Mouse (Mus musculus) fat pad, adult 2 months (tissue): ENCODE measurements around the gene Gemin8.

Source experiments
- DNase-seq: peaks from one replicate; pipeline ENCODE4 v3.0.0-alpha.2; 2011; ENCODE audit warnings: low read depth, low spot score; ENCODE audit errors: extremely low read depth

Gene Gemin8

DNA sequence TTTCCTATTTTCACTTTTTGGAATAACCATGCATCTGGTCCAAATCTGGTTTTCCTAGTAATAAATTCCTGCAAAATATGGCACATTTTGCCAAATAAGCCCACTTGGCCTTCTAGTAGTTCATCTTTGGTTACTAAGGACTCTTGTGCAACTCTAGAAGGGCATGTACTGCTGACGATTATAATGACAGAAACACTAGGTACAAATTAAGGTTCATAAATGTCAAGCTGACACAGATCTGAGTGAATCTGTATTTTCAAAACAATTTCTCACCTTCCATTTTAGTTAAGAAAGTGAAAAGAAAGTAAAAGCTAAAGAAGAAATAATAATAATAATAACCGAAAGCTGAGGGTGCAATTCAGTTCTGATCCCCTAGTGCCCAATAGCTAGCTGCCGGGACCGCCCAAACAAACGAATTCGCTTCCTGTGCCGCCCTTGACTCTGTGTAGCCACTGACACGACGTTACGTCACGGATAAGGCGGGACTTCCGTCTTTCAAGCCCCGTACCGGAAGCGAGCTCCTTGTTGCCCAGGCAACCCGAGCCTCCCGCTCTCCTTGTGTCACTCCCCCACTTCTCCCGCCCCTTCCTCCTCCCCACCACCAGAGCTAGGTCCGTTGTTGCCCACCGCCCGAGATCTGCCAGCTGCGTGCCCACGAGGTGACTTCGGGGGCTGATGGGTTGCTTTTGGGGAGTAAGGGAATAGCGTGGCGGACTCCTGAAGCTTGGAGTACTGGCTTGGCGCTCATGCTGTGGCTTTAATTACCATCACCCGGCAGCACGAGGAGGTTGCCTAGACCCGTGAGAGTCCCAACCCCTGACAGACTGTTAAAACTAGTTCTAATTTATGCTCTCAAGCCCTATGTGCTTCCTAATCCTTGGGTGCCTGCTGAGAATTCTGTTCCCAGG lies at the start of gene Gemin8:
Gene Gemin8 (plus strand): TSS at position 563 of the 908 bp plus-strand sequence.
- DNase-seq = peak; percentile 36

DNA sequence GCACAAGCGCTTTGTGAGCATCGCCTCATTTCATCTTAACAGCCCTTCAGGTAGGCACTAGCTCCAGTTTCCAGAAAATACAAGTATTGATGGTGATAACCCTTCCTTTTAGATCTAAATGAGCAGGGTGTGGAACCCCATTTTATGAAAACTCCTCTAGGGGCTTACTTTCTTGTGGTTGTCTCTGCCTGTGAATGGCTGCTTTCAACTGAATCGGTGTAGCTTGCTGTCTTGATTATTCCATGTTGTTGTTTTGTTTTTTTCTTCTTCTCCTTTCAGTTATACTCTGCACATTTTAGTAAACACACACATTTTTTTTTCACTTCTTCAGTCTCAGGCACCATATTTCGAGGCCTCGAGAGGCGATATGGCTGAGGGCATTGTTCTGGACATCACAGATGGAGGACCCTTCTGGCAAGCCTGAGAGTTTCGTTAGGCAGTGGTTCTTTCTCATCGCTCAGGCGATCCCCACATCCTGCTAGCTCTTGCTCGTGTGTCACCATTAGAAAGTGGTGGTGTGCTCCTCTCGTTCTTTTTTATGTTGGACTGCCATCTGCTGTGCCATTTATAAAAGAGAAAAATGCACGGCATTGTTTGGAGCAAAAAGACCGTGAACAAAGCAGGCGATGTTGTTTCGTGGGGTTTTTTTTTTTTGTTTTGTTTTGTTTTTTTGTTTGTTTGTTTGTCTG lies 23.0 kb upstream of the Gemin8 start:
- DNase-seq = no peak

DNA sequence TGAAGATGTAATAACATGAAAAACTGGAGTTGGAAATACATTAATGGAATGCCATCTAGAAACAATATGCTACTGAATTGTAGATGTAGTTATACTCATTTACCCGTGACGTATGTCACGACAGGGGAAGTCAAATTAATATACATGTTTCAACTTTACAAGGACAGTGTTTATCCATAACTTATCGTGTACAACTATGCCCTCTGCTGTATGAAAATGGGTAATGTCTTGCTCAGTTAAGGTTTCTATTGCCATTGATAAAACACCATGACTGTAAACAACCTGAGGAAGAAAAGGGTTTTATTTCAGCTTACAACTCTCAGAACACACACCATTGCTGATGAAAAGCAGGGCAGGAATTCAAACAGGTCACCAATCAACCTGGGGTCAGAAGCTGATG lies 7.5 kb upstream of the Gemin8 start:
- no peak for DNase-seq

DNA sequence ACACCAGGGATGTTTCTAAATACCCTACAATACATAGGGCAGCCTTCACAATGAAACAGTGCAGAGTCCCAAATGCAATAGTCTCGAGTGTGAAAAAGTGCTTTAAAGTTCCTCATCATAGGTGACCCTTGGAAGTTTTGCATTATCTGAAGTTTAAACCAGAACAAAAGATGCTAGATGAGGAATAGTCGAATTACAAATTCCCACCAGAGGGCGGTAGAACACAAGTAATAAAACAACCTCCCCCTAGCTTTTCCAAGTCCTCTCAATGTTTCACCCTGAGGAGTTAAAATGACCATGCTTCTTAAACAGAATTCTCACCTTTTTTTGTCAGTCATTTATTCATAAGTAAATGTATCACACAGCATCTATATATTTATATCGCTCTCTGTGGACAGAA lies 2.9 kb upstream of the Gemin8 start:
- DNase-seq = no peak

DNA sequence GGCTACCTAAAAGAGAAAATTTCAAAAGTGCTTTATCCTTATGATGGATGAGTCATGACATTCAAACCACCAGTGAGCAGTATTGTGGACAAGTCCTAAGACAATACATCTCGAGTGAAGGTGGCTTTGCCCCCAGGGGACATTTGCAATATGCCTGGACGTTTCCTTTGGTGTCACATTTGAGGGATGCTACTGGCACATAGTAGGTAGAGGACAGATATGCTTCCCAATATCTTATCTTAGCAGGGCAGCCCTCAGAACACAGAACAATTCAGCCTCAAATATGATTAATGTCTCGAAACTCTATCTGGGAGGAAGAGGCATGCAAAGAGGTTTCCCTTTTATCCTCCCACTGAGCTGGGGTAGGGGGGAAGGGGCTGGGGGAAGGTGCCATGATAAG lies 2.3 kb upstream of the Gemin8 start:
- DNase-seq = no peak

DNA sequence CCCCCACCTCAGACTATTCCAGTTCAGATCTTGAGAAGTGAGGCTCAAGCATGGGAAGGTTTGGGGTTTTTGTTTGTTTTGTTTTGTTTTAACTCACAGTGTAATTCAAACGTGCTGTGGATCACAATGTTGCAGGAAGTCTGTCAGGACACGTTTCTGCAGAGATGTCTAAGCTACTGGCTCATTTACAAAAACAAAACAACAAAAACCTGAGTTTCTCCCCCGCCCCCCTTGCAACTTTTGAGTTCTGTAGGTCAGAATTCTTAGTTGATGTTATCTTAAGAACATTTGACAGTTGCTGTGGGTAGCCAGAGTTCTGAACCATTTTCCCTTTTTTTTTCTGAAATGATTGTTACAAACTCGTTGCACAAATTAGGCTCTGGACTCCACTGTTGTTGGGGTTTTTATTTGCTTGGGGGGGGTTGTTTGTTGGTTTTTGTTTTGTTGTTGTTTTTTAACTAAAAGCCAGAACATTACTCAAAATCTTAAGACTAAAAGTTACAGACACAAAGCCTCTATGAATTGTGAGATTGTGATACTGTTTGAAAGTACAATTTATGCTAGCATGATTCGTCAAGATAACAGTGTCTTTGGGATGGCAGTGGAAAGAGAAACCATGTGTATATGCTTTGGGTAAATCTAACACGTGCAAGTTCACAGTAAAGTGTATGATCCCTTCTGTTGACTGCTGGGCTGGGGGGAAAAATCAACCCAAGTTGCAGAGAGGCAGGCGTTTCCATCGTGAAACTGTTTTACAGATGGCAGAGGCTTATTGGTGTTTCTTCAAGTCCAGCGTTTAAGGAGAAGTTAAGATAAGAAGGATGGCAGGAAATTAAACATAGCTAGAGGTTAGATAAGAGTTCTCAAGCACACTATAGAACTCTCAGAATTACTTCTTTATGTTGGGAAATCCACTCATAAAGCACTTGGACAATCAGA lies 815 bp downstream of the Gemin8 start:
- no peak for DNase-seq

DNA sequence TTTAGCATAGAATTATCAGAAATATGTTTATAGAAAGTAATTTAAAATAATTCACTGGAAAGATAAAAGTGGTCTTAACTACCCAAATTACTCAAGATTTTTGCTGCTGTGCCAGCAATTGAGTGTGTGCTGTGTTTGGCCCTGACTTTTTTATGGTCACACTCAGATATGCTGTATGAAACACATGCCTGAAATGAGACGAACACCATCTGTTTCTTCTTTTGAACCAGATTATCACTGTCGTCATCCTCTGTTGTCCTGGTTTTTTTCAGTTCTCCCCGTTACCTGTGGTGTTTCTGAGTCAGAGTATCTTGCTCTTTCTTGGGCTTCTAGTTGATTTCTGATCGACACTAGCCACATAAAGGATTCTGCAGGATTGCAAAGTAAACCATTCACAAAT lies 1.8 kb downstream of the Gemin8 start:
- no peak for DNase-seq

DNA sequence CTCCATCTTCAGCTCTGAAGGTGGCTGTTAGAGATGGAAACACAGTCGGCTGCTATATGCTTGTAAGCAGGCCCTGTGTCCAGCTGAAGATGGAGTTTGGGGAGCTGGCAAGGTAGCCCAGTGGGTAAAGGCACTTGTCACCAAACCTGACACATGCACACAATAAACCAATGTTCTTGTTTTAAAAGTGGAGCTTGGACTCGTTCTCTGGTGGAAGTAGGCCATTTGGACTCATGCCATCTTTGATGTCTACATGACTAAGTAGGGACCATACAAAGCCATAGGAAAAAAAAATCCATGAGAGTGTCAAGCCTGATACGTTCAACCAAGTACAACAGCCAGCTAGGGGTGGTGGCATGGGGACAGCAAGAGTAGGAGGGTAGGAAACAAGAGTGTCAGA lies 2.4 kb downstream of the Gemin8 start:
- DNase-seq = no peak

DNA sequence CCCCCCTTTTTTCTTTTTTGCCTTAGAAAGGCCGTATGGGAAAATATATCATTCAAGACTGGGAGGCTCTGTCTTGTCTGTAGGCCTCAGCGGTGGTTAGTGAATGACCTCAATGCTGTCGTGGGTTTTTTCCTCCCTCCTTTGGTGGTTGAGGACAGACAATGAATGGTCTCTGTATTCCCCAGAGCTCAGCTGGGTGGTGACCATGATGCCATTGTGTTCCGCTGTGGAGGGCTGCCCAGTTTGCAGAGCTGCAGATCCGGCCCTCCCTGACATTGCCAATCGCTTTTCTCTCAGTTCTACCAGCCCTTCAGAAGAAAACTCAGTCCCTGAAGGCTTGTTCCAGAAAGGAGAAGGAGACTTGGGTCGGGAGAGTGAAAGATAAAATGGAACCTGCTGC lies 3.5 kb downstream of the Gemin8 start:
- DNase-seq = no peak

DNA sequence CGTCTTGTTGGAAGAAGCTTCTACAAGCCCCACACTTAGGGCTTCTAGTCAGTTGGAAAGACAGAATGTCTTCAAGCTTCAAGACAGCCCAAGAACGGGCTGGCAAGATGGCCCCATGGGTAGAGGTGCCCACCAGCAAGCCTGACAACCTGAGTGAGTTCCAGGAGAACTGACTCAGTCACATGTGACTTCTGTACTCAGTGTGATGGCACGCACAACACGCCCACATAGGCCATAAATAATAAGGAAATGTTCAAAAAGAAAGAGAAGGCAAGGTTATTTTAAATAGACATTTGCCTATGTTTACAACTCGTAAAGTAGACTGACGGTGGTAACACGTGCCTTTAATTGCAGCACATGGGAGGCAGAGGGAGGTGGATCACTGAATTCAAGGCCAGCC lies 7.7 kb downstream of the Gemin8 start:
- DNase-seq = no peak

DNA sequence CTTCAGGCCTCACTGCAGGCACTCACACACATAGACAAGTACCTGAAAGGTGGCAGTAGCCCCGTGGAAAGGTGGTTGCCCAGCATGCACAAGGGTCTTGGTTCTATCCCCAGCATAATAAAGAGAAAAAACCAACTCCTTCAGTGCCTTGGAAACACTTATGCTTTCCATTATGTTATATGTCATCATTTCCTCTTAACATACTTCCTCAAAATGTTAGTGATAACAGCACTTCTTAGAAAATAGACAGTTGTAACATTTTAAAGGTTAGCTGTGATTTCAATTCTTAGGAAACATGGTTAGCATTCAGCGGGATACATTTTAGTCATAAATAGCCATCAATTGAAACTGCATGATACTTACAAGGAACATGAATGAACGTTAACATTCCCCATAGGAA lies 12.8 kb downstream of the Gemin8 start:
- no peak for DNase-seq

DNA sequence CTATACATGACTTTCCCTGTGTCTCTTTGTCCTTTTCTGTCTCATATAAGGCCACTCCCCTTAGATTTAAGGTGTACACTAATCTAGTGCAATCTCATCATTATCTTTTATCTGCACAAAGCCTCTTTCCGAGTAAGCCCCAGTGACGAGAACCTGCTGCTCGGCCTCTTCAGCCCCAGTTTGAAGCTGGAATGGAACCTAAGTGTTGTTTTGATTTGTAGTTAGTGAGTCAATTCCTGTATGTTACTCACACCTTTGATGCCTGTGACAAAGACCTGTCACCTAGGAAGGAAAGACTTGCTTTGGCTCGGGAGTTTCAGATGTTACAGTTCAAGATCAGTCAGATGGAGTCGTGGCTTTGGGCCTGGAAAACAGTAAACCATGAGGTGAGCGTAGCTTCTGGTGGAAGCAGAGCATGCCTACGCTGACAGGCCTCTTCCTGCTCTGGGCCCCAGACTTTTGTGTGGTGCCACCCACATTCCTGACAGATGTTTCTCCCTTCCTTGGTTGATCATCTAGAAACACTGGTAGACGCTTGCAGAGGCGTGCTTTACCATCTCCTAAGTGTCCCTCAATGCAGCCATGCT lies 15.2 kb downstream of the Gemin8 start:
- DNase-seq = no peak

DNA sequence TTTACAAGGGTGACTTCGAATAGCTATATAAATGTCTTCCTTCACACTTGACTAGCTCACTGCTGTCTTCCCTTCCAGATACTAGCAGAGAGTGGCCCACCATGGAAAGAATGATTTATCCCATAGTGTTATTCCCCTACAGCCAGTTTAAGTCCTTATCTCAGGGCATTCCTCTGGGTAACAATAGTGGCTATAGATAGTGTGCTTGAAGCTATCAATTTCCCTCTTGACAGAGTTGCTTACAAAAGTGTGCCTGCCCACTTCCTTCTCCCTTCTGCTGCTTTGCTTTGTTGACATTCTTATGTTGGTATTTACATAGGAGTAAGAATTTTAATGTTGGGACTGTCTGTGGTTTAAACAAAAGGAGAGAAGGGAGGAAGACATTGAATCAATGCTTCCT lies 17.5 kb downstream of the Gemin8 start:
- DNase-seq = no peak

DNA sequence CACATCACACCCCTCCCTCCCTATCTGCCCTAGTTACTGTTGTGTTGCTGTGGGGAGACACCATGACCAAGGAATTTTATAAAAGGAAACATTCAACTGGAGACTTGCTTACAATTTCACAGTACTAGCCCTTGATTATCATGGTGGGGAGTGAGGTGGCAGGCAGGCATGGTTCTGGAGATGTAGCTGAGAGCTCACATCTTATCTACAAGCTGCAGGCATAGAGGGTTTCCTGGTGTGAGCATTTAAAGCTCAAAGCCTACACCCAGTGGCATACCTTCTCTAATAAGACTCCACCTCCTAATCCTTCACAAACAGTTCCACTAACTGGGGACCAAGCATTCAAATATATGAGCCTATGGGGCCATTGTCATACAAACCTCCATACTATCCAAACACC lies 26.1 kb downstream of the Gemin8 start:
- no peak for DNase-seq

DNA sequence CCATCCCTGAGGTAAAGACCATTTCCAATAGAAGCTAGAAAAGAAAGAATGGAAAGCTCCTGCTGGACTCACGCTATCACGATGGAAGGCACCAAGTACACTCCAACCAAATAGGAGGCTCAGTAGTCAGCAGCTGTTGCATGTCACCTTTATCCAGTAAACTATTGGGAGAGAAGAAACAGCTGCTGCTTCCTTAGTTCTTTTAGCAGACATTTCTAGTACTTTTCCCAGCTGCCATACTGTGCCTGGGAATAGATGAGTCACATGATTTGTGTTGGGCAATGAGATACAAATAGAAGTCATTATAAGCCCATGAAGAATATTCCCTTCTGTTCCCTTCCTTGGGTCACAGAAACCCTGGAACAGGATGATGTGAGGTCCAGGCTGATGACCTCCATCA lies 28.0 kb downstream of the Gemin8 start:
- no peak for DNase-seq

DNA sequence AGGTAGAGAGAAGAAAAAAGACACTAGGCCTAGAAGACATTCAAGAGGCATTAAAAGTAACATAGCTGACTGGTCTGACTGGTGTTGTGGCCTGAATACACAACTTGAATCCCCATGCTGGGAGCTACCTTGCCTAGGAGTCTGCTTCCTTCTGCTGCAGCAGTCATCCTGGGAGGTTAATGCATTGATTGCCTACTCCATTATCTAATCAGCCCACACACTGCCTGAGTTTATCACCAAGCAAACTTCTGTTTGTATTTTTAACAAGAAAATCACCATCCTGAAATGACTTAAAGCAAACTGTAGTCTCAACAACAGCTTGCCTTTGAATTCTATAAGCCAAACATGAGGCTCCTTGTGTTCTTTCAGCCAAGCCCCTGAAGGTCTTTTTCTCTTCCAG lies 29.6 kb downstream of the Gemin8 start:
- DNase-seq = no peak

DNA sequence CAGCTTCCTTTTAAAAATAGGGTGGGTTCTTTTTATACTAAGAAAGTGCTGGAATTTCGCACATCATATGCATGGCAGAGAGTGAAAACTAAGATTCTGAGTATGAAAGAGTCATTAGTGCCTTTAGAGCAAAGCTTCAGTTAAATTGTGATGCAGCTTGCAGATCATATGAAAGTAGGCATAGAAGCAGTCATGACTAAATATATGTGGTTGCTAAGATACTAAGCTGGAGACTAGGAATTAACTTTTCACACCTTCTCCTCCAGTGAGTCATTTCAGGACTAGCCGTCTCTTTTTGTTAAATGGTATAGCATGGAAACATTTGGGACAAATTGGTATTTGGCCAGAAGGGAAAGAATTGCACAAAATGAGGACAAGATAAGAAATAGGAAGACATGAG lies 44.3 kb downstream of the Gemin8 start:
- no peak for DNase-seq

DNA sequence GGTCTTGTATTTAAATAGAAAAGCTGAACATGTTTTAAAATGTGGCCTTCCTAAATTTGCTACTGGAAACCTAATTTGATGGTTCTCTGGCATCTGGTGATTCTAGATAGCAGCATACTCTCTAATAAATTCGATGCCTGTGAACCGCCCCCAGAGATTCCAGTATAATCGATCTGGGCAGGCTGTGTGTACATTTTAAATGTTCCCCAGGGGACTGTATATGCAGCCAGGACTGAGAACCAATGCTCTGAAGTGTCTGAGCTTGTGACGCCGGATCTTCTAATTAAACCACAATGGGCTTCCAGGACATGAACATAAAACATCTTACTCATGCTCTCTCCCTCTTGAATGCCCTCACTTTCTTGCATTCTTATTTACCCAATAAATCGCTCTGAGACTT lies 46.0 kb downstream of the Gemin8 start:
- DNase-seq = no peak

DNA sequence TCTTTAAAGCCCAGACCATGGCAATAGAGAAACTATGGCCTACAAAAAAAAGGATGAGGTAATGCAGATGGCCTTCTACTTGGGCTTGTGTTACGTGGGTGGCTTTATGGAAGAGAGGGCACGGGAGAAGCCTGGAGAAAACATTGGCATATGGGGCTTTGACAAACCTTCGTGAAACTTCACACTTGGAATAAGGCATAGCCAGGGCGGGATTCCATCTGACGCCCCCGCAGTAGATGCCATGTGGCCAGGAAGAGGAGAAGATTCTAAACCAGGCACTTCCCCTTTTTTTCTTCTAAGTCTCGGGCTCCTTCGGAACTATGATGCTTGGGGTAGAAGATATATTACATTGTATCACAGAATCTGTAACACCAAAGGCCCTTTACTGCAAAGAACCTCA lies 46.5 kb downstream of the Gemin8 start:
- DNase-seq = no peak

DNA sequence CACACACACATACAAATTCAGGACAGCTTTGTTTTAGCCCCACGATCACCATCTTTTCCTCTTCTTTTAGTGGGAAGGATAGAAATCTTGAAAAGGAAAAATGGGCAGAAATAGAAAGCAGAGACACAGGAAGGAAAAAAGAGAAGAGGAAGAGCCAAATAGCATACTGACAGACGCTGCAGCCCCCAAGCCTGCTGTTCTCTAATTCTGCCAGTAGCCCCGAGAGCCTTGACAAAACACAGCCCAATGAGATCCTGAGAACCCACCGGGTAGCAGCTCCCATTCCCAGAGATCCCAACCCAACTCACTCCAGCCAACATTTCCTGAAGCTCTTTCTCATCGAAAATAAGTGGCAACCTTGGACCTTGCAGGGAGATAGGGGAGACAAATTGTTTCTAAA lies 49.1 kb downstream of the Gemin8 start:
- no peak for DNase-seq

DNA sequence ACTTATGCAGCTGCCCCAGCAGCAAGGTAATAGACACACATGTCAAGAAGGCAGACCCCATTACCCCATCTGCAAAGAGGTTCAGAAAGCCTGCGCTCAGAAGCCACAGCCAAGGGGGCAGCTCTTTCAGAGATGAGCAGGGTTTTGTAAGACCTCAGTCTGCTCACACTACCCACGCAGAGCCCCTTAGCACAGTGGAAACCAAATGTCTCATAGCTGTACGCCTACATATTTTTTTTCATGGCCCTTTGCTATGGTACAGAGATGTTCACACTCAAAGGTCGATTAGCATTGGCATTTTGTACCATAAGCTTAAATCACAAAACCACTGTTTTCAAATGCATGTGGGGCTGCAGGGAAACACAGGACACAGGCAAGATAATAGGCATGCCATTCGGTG lies 56.6 kb downstream of the Gemin8 start:
- DNase-seq = no peak
